8 mouse cellular contexts compared by ENCODE assay signal in the genomic region with DNA sequence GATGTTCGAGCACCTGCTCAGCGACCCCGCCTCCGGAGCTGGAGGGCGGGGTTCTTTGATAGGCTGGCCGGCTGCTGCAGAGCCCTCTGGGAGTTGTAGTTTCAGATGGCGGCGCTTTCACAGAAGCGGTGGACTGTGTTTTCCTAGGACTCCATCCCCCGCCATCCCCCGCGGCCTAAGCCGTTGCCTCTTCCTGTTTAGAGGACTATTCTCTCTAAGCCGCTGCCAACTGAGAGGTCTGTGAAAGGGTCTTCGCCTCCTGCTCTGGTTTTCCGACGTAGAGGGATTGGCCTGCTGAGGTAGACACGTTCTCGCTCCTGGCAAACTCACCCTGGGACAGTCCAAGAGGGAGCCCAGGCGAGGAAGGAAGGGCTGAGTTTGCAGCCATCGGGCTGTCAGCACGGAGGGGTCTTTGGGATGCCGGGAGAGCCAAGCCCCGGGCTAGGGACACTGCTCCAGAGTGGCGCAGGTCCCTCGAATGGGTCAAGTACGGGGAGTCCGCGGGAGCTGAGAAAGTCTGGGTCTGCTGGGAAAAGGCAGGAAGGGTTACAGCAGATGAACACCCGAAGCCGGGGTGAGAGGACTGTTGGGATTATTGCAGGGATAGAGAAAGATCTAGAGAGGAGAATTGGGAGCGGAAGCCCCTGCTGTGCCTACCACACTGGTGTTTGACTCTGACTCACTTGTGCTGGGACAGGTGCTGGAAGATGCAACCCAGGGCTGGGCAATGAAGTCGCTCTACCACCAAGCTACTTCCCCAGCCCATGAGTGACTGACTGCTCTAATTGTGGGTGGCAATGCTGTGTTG. TPM values are rescaled to one million over a fixed set of nuclear protein-coding genes. Genes with fewer than 3 reads are reported as not detected.
DNase-seq lines count a peak whose midpoint lies in the region; ATAC-seq and TF ChIP-seq lines count a peak whose summit lies in the region.

A gene (plus strand): TSS at position 178 of the 808 bp plus-strand sequence.

- H3K4me3 ChIP-seq in bone marrow, adult 2 months (replicated peaks; ENCODE audit: control insufficient read depth, low read depth, low read length): peak within 1 kb of the TSS; percentile 89
- H3K4me3 ChIP-seq in embryonic facial prominence, embryonic 15.5 days (replicated peaks): peak within 1 kb of the TSS; percentile 77
- peak within 1 kb of the TSS; percentile 87 for H3K4me3 ChIP-seq in kidney, embryonic 14.5 days (ENCODE audit: low read length)
- peak within 1 kb of the TSS; percentile 74 for H3K4me3 ChIP-seq in limb, embryonic 15.5 days

- TF ChIP-seq CTCF in bone marrow, adult 2 months (IDR thresholded peaks at IDR 0.05; ENCODE audit: control insufficient read depth, insufficient read depth, low read length): no peak

- TF ChIP-seq POLR2A in bone marrow, adult 2 months (IDR thresholded peaks at IDR 0.05; ENCODE audit: borderline replicate concordance, control insufficient read depth, low read depth, low read length): no peak

- WGBS in bone marrow, adult 2 months: under 1% methylated on average over 33 of the region's 33 CpGs
- under 1% methylated on average over 33 of the region's 33 CpGs for WGBS in embryonic facial prominence, embryonic 15.5 days
- whole genome bisulfite sequencing in kidney, embryonic 14.5 days: under 1% methylated on average over 33 of the region's 33 CpGs
- WGBS in limb, embryonic 15.5 days: under 1% methylated on average over 33 of the region's 33 CpGs

- no peaks in the 10 kb centered on the region for H3K4me1 ChIP-seq in bone marrow, adult 2 months (ENCODE audit: control insufficient read depth, insufficient read depth, low read length)
- peaks cover 8% of the 10 kb centered on the region for H3K4me1 ChIP-seq in embryonic facial prominence, embryonic 15.5 days
- H3K4me1 ChIP-seq in kidney, embryonic 14.5 days (ENCODE audit: control insufficient read depth, insufficient read depth, low read length): no peaks in the 10 kb centered on the region
- peaks cover 11% of the 10 kb centered on the region; the same call in 1 of the 2 replicates for H3K4me1 ChIP-seq in limb, embryonic 15.5 days

- peak; percentile 96 for ATAC-seq in embryonic facial prominence, embryonic 15.5 days (ENCODE audit: insufficient number of reproducible peaks, low FRiP score, low TSS enrichment, low read depth)
- ATAC-seq in kidney, embryonic 14.5 days (ENCODE audit: low FRiP score, low TSS enrichment): peak; percentile 99
- peak; percentile 98 for ATAC-seq in limb, embryonic 15.5 days (ENCODE audit: insufficient number of reproducible peaks, low FRiP score, low TSS enrichment, low read depth)

- peak within 1 kb of the TSS; percentile 35 for H3K27ac ChIP-seq in bone marrow, adult 2 months (ENCODE audit: control insufficient read depth, insufficient read depth, low read depth, low read length, poor library complexity)
- peak within 1 kb of the TSS; percentile 74 for H3K27ac ChIP-seq in embryonic facial prominence, embryonic 15.5 days (replicated peaks)
- no peak within 1 kb of the TSS for H3K27ac ChIP-seq in kidney, embryonic 14.5 days (ENCODE audit: low read depth, low read length)
- H3K27ac ChIP-seq in limb, embryonic 15.5 days: peak within 1 kb of the TSS; percentile 65

- peak within 1 kb of the TSS; percentile 85 for H3K4me2 ChIP-seq in embryonic facial prominence, embryonic 15.5 days (replicated peaks)
- peak within 1 kb of the TSS; percentile 90 for H3K4me2 ChIP-seq in kidney, embryonic 14.5 days (replicated peaks; ENCODE audit: low read depth, low read length)
- peak within 1 kb of the TSS; percentile 84 for H3K4me2 ChIP-seq in limb, embryonic 15.5 days

- DNase-seq in 416B (ENCODE audit: low read depth): peak; percentile 92
- peak; percentile 93 to 94 for DNase-seq in heart, adult 9 months (ENCODE audit: low spot score in 2 of 2)
- DNase-seq in monocyte, adult 2 months (ENCODE audit: low read depth in 1 of 2, low spot score in 2 of 2): peak; percentile 64 to 81
- peak; percentile 94 for DNase-seq in spleen, postnatal 36 days (ENCODE audit: low spot score in 2 of 2)

- H3K27me3 ChIP-seq in embryonic facial prominence, embryonic 15.5 days: no peaks in the 10 kb centered on the region
- H3K27me3 ChIP-seq in kidney, embryonic 14.5 days (ENCODE audit: control insufficient read depth, insufficient read depth, low read length): no peaks in the 10 kb centered on the region
- no peaks in the 10 kb centered on the region for H3K27me3 ChIP-seq in limb, embryonic 15.5 days

- H3K36me3 ChIP-seq in embryonic facial prominence, embryonic 15.5 days: no peaks in the 10 kb centered on the region
- no peaks in the 10 kb centered on the region for H3K36me3 ChIP-seq in kidney, embryonic 14.5 days (ENCODE audit: control insufficient read depth, insufficient read depth, low read length)
- no peaks in the 10 kb centered on the region for H3K36me3 ChIP-seq in limb, embryonic 15.5 days

- peak within 1 kb of the TSS; percentile 69 for H3K9ac ChIP-seq in embryonic facial prominence, embryonic 15.5 days
- peak within 1 kb of the TSS; percentile 69 for H3K9ac ChIP-seq in kidney, embryonic 14.5 days (ENCODE audit: low read depth, low read length)
- H3K9ac ChIP-seq in limb, embryonic 15.5 days: peak within 1 kb of the TSS; percentile 63

- no peaks in the 10 kb centered on the region for H3K9me3 ChIP-seq in embryonic facial prominence, embryonic 15.5 days (replicated peaks)
- no peaks in the 10 kb centered on the region for H3K9me3 ChIP-seq in kidney, embryonic 14.5 days (ENCODE audit: control insufficient read depth, low read length)
- no peaks in the 10 kb centered on the region for H3K9me3 ChIP-seq in limb, embryonic 15.5 days

RNA-seq across cellular contexts. Expression of the gene that starts here (rescaled TPM):
- 23.3 and 32.9 TPM in 2 replicates for polyA plus RNA-seq in bone marrow, adult 2 months (2011; ENCODE audit: insufficient read depth, insufficient read length, low replicate concordance, missing spikeins)
- 19.0 and 20.2 TPM in 2 replicates for polyA plus RNA-seq in embryonic facial prominence, embryonic 15.5 days (2015; fragmentation: Nextera tagmentation; extraction: Ambion mirVana)
- 13.1 and 14.2 TPM in 2 replicates for polyA plus RNA-seq in kidney, embryonic 14.5 days (2014; fragmentation: Nextera tagmentation; extraction: Ambion mirVana)
- polyA plus RNA-seq in limb, embryonic 15.5 days (2015; fragmentation: Nextera tagmentation; extraction: Ambion mirVana): 17.0 and 17.9 TPM in 2 replicates
